Mouse (Mus musculus): ENCODE results near the gene Dcxr.

- TF ChIP-seq POLR2A (IDR thresholded peaks at IDR 0.05; ENCODE audit: control insufficient read depth in 1 of 2, insufficient read depth in 1 of 2, low read depth in 1 of 2, low read length in 2 of 2, poor library complexity in 1 of 2), result no peak; a peak in 1 of 4 replicates
- TF ChIP-seq RCOR1 (IDR thresholded peaks at IDR 0.05; ENCODE audit: low read depth, low read length), result no peak
- TF ChIP-seq NELFE (IDR thresholded peaks at IDR 0.05; ENCODE audit: low read depth, low read length), result no peak; the same call in 1 of the 2 replicates
- TF ChIP-seq TCF12 (IDR thresholded peaks at IDR 0.05; ENCODE audit: low read depth, low read length), result no peak
- TF ChIP-seq ZMIZ1 (IDR thresholded peaks at IDR 0.05; ENCODE audit: low read depth, low read length), result no peak
- no peak for TF ChIP-seq CTCF (IDR thresholded peaks at IDR 0.05 in 2 of 3, conservative IDR thresholded peaks at IDR 0.05 in 1 of 3; ENCODE audit: control insufficient read depth in 1 of 3, insufficient read depth in 1 of 3, low read depth in 2 of 3, low read length in 3 of 3, poor library complexity in 1 of 3, severe bottlenecking in 1 of 3)
Observed at GRCm38 (mm10) chr11:120714546-120714945, 12.5 kb downstream of the Dcxr start.

Measured in MEL (cell line).